Mouse (Mus musculus) sigmoid colon, adult 10 weeks (tissue): ENCODE measurements around the gene Mug2. TPM values are rescaled to one million over a fixed set of nuclear protein-coding genes. Genes with fewer than 3 reads are reported as not detected.

Experiments used
- polyA plus RNA-seq: library from polyadenylated mRNA; stranded (reverse); fragments of 350-450 nt; fragmentation: Illumina TruSeq; extraction: RNeasy Lipid Tissue Mini Kit (QIAGEN cat#74804); gene quantifications from one replicate; pipeline ENCODE4 v1.2.3, GENCODE M21; 2014; ENCODE audit warnings: low read depth, low replicate concordance

Gene Mug2
- polyA plus RNA-seq, result not detected

GRCm38 (mm10) chr6:122006461-122006860, at the start of gene Mug2:
TSS of gene Mug2 (plus strand) at chr6:122006761.

Other genes starting within 250 kb of the Mug2 start
- not detected for gene Mug1, start 168.2 kb upstream of the Mug2 start, polyA plus RNA-seq